Mouse (Mus musculus): ENCODE measurements around the gene Gm10974.

GRCm38 (mm10) chr7:66409433-66409832, 43.7 kb downstream of the Gm10974 start:
- peak; percentile 67; the same call in 1 of the 2 replicates for TF ChIP-seq CTCF (IDR thresholded peaks at IDR 0.05; ENCODE audit: borderline replicate concordance, extremely low read depth, insufficient read depth, insufficient read length)
- TF ChIP-seq POLR2A (IDR thresholded peaks at IDR 0.05; ENCODE audit: borderline replicate concordance, extremely low read depth, insufficient read depth, insufficient read length, poor library complexity, severe bottlenecking), result no peak

Measured in brain, embryonic 14.5 days (tissue).